Mouse (Mus musculus) bone marrow macrophage, adult 2 months (primary cell): ENCODE data around the gene Hcn4. TPM values are rescaled to one million over a fixed set of nuclear protein-coding genes. Genes with fewer than 3 reads are reported as not detected.

Source experiments
- H3K27ac ChIP-seq: 2 replicates; pipeline ENCODE4 v1.5.1; 2012; ENCODE audit warnings: low read depth, low read length; ENCODE audit not compliant: insufficient read depth
- H3K4me1 ChIP-seq: 2 replicates; pipeline ENCODE4 v1.6.1; 2012; ENCODE audit warnings: low read length; ENCODE audit not compliant: control insufficient read depth, insufficient read depth
- H3K4me3 ChIP-seq: 2 replicates; pipeline ENCODE4 v1.5.1; 2012; ENCODE audit warnings: mild to moderate bottlenecking, low read length, moderate library complexity; ENCODE audit not compliant: insufficient read depth
- CTCF ChIP-seq: IDR thresholded peaks from 2 replicates; pipeline ENCODE4 v1.5.1; 2012; ENCODE audit warnings: low read depth, mild to moderate bottlenecking, low read length, moderate library complexity
- POLR2A ChIP-seq: IDR thresholded peaks from 2 replicates; pipeline ENCODE4 v1.6.1; 2012; ENCODE audit warnings: mild to moderate bottlenecking, low read depth, low read length, borderline replicate concordance
- polyA plus RNA-seq: library from polyadenylated mRNA; stranded (reverse); fragments of >200 nt; gene quantifications from 2 replicates; pipeline ENCODE4 v1.2.4, GENCODE M21; 2012; ENCODE audit not compliant: missing spikeins, insufficient read depth, insufficient read length

Hcn4 gene
- polyA plus RNA-seq, 1 experiment: not detected

- no peaks in the 10 kb centered on the region for H3K4me1 ChIP-seq
- no peak overlapping the region for H3K27ac ChIP-seq
- no peak for TF ChIP-seq POLR2A
- no peak for TF ChIP-seq CTCF
- no peak overlapping the region for H3K4me3 ChIP-seq
Measured at GRCm38 (mm10) chr9:58876946-58877625, 53.9 kb downstream of the Hcn4 start.

- TF ChIP-seq POLR2A: no peak
- TF ChIP-seq CTCF: no peak
- no peak overlapping the region for H3K4me3 ChIP-seq
- no peak overlapping the region for H3K27ac ChIP-seq
- H3K4me1 ChIP-seq: no peaks in the 10 kb centered on the region
Measured at GRCm38 (mm10) chr9:58879836-58880235, 56.6 kb downstream of the Hcn4 start.

DNA sequence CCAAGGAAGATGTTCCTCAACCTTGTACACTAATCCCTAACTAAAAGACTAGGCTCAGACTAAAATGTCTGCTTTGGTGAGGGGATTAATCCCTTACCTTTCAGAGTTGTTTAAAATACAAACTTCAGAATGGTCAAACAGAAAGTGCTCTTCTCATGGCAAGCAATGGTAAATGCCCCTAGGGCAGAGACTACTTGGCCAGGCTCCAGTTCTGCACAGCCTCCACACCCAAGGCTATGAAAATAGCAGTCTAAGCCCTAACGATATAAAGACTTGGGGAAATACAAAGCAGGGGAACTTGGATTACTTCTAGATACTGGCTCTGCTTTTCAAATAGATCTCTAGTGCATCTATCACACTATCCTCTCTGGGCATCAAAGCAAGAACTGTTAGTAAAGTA is 59.5 kb downstream of the Hcn4 start:
- no peak overlapping the region for H3K27ac ChIP-seq
- no peak overlapping the region for H3K4me3 ChIP-seq
- TF ChIP-seq POLR2A (no peak), CTCF (no peak)

DNA sequence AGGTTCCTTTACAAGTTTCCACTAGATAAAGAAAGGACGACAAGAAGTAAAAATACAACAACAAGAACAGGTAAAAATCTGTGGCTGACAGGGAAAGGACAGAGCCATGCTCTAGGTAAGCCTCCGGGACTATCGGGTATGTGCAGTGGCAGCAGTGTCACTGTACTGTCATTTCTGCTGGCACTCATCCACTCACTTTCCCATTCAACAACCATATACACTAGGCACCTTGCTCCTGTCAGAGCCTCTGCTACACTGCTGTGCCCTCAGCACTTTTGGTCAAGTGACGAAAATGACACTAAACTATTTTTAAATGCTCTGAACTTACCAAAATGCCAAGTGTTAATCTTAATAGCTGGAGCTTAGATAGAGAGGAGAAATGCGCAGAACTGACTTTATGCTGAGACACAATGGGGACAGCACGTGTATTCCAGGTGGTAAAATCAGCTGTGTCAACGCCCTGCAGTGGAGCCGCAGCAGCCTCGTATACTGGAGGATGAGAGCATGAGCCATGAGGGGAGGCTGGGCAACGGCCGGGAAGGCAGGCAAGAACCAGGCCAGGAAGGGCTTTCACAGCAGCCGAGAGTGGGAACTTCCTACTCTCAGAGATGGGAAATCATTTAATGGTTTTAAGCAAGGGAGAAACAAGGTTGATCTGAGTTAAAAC is 66.7 kb downstream of the Hcn4 start:
- Histone ChIP-seq H3K4me3 (no peak overlapping the region), H3K4me1 (peaks cover 24% of the 10 kb centered on the region), H3K27ac (no peak overlapping the region)
- no peak for TF ChIP-seq POLR2A
- no peak for TF ChIP-seq CTCF

More for the DNA sequence above, 59.5 kb downstream of the Hcn4 start:
- no peaks in the 10 kb centered on the region for H3K4me1 ChIP-seq

- TF ChIP-seq POLR2A (no peak), CTCF (no peak)
- H3K4me1 ChIP-seq: peaks cover 24% of the 10 kb centered on the region
- no peak overlapping the region for H3K27ac ChIP-seq
- H3K4me3 ChIP-seq: no peak overlapping the region
Measured at GRCm38 (mm10) chr9:58890893-58891292, 67.7 kb downstream of the Hcn4 start.

DNA sequence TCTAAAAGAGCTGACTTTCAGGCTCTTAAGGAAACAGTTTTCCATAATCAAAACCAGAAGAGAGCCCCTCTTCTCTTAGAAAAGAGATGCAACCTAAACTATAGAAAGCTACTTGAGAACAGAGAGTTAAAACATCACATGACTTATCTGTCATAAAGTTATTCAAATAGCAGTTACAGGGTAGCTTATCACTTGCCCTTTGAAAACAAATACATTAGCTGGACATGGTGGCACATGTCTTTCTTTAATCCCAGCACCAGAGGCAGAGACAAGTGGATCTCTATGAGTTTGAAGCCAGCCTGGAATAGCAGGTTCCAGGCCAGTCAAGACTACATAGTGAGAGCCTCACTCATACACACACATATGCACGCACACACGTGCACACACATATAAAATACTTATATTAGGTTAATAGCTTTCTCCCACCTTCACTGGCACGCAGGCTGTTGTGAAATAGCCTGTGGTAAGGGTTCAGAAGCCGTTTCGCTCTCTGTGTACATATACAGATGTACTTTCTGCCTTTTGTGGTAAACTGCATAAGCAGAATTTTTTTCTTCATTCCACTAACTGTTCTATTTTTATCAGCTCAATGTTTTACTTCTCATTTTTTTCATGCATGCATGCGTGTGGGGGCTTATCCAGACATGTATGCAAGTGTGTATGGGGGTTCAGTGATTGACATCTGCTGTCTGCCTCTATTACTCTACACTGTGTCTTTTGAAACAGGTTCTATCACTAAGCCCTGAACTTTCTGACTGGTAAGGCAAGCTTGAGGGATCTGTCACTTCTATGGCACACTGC is 68.8 kb downstream of the Hcn4 start:
- peaks cover 24% of the 10 kb centered on the region for H3K4me1 ChIP-seq
- TF ChIP-seq CTCF (no peak), POLR2A (no peak)
- H3K27ac ChIP-seq: peak overlapping the region; percentile 80
- H3K4me3 ChIP-seq: no peak overlapping the region

GRCm38 (mm10) chr9:58899602-58900001 is 76.4 kb downstream of the Hcn4 start:
- Histone ChIP-seq H3K27ac (peak overlapping the region; percentile 77), H3K4me3 (no peak overlapping the region), H3K4me1 (peaks cover 14% of the 10 kb centered on the region)
- no peak for TF ChIP-seq CTCF
- no peak for TF ChIP-seq POLR2A

- Histone ChIP-seq H3K4me3 (no peak overlapping the region), H3K27ac (peak overlapping the region; percentile 29), H3K4me1 (peaks cover 14% of the 10 kb centered on the region)
- TF ChIP-seq CTCF (no peak), POLR2A (no peak)
Measured at GRCm38 (mm10) chr9:58902869-58903585, 79.8 kb downstream of the Hcn4 start.

Other genes with a start within 250 kb of the Hcn4 start
- gene Nptn, start 241.2 kb upstream of the Hcn4 start, polyA plus RNA-seq: 570 and 586 TPM in 2 replicates
- gene Rec114, start 79.4 kb upstream of the Hcn4 start, polyA plus RNA-seq: not detected in 2 replicates
- 0.51 and 0.88 TPM in 2 replicates for gene Neo1, start 213.0 kb downstream of the Hcn4 start, polyA plus RNA-seq